Mouse (Mus musculus): Measurements from ENCODE around the gene Gpkow. TPM values are rescaled to one million over a fixed set of nuclear protein-coding genes. Genes with fewer than 3 reads are reported as not detected.
"Not testable (repeated sequence)": the region's sequence is repeated elsewhere in the genome, so short reads cannot be mapped to it uniquely, and the experiment has no call there.

Gpkow gene
- total RNA-seq, 2 experiments from 2014 or later: 37.1 to 39.3 TPM

- DNase-seq (ENCODE audit: extremely low spot score in 1 of 2, low spot score in 2 of 2): peak; percentile 62 to 91
- intact Hi-C loops (cut with DNase I): loop anchor here (10.0 kb wide), 1 partner anchor 205 kb away; no protein-coding TSS in a partner anchor
These were observed 17.4 kb upstream of the Gpkow start for GRCm38 (mm10) chrX:7679405-7680056.

GRCm38 (mm10) chrX:7680057-7680412 is 16.9 kb upstream of the Gpkow start:
- intact Hi-C loops (cut with DNase I): loop anchor here (10.0 kb wide), 1 partner anchor 205 kb away; no protein-coding TSS in a partner anchor
- DNase-seq (ENCODE audit: extremely low spot score in 1 of 2, low spot score in 2 of 2): no peak

- no peak for DNase-seq (ENCODE audit: extremely low spot score in 1 of 2, low spot score in 2 of 2)
- intact Hi-C loops (cut with DNase I): loop anchor here (10.0 kb wide), 1 partner anchor 206 kb away; no protein-coding TSS in a partner anchor
These were observed 16.1 kb upstream of the Gpkow start, which contains the start of gene Magix for GRCm38 (mm10) chrX:7680864-7681263. Magix (minus strand) TSS chrX:7681251.

- DNase-seq (ENCODE audit: extremely low spot score in 1 of 2, low spot score in 2 of 2): no peak
- intact Hi-C loops (cut with DNase I): loop anchor here (10.0 kb wide), 1 partner anchor 214 kb away; no protein-coding TSS in a partner anchor
These were observed 8.6 kb upstream of the Gpkow start for GRCm38 (mm10) chrX:7688321-7688720.

- intact Hi-C loops (cut with DNase I): no loop called here
- DNase-seq (ENCODE audit: extremely low spot score in 1 of 2, low spot score in 2 of 2): no peak
These were observed 6.4 kb upstream of the Gpkow start for GRCm38 (mm10) chrX:7690486-7690885.

- DNase-seq (ENCODE audit: extremely low spot score in 1 of 2, low spot score in 2 of 2): peak in 1 of 2 experiments; percentile 22
- intact Hi-C loops (cut with DNase I): no loop called here
These were observed 4.1 kb upstream of the Gpkow start for GRCm38 (mm10) chrX:7692862-7693261.

- DNase-seq (ENCODE audit: extremely low spot score in 1 of 2, low spot score in 2 of 2): no peak
- intact Hi-C loops (cut with DNase I): no loop called here
These were observed 411 bp upstream of the Gpkow start for GRCm38 (mm10) chrX:7696520-7696919.

- intact Hi-C loops (cut with DNase I); DNase-seq (ENCODE audit: extremely low spot score in 1 of 2, low spot score in 2 of 2): not testable (repeated sequence)
These were observed 16.8 kb downstream of the Gpkow start for GRCm38 (mm10) chrX:7713764-7714134.

GRCm38 (mm10) chrX:7714135-7714899 is 17.4 kb downstream of the Gpkow start, which contains the start of gene Wdr45:
Wdr45 (plus strand) TSS chrX:7714333.
- DNase-seq (ENCODE audit: extremely low spot score in 1 of 2, low spot score in 2 of 2): peak; percentile 92 to 95
- intact Hi-C loops (cut with DNase I): not testable (repeated sequence)

GRCm38 (mm10) chrX:7716058-7716457 is 19.1 kb downstream of the Gpkow start:
- intact Hi-C loops (cut with DNase I); DNase-seq (ENCODE audit: extremely low spot score in 1 of 2, low spot score in 2 of 2): not testable (repeated sequence)

GRCm38 (mm10) chrX:7721514-7722281 is 24.8 kb downstream of the Gpkow start, which contains the start of gene Gm45208:
Gm45208 (plus strand) TSS chrX:7722245.
- peak; percentile 27 to 62 for DNase-seq (ENCODE audit: extremely low spot score in 1 of 2, low spot score in 2 of 2)
- intact Hi-C loops (cut with DNase I): no loop called here

GRCm38 (mm10) chrX:7722282-7722611 is 25.3 kb downstream of the Gpkow start:
- intact Hi-C loops (cut with DNase I): no loop called here
- no peak for DNase-seq (ENCODE audit: extremely low spot score in 1 of 2, low spot score in 2 of 2)

- intact Hi-C loops (cut with DNase I): no loop called here
- no peak for DNase-seq (ENCODE audit: extremely low spot score in 1 of 2, low spot score in 2 of 2)
These were observed 25.8 kb downstream of the Gpkow start for GRCm38 (mm10) chrX:7722691-7723090.

- no peak for DNase-seq (ENCODE audit: extremely low spot score in 1 of 2, low spot score in 2 of 2)
- intact Hi-C loops (cut with DNase I): no loop called here
These were observed 27.2 kb downstream of the Gpkow start for GRCm38 (mm10) chrX:7724135-7724534.

- DNase-seq (ENCODE audit: extremely low spot score in 1 of 2, low spot score in 2 of 2): peak in 1 of 2 experiments; percentile 14
- intact Hi-C loops (cut with DNase I): no loop called here
These were observed 28.9 kb downstream of the Gpkow start for GRCm38 (mm10) chrX:7725841-7726240.

GRCm38 (mm10) chrX:7727176-7727575 is 30.2 kb downstream of the Gpkow start:
- intact Hi-C loops (cut with DNase I): no loop called here
- DNase-seq (ENCODE audit: extremely low spot score in 1 of 2, low spot score in 2 of 2): no peak

- peak; percentile 77 to 83 for DNase-seq (ENCODE audit: extremely low spot score in 1 of 2, low spot score in 2 of 2)
- intact Hi-C loops (cut with DNase I): no loop called here
These were observed 31.4 kb downstream of the Gpkow start, which contains the start of gene Praf2 for GRCm38 (mm10) chrX:7728215-7728921. Praf2 (plus strand) TSS chrX:7728439.

- no peak for DNase-seq (ENCODE audit: extremely low spot score in 1 of 2, low spot score in 2 of 2)
- intact Hi-C loops (cut with DNase I): no loop called here
These were observed 32.0 kb downstream of the Gpkow start for GRCm38 (mm10) chrX:7728922-7729265.

Measured in left cerebral cortex, postnatal 10 days (tissue).